Mouse (Mus musculus): ENCODE measurements around the gene Cd68. TPM values are rescaled to one million over a fixed set of nuclear protein-coding genes. Genes with fewer than 3 reads are reported as not detected.

Cd68 gene
- polyA plus RNA-seq, 1 experiment from 2014 or later: 17.4 TPM

DNA sequence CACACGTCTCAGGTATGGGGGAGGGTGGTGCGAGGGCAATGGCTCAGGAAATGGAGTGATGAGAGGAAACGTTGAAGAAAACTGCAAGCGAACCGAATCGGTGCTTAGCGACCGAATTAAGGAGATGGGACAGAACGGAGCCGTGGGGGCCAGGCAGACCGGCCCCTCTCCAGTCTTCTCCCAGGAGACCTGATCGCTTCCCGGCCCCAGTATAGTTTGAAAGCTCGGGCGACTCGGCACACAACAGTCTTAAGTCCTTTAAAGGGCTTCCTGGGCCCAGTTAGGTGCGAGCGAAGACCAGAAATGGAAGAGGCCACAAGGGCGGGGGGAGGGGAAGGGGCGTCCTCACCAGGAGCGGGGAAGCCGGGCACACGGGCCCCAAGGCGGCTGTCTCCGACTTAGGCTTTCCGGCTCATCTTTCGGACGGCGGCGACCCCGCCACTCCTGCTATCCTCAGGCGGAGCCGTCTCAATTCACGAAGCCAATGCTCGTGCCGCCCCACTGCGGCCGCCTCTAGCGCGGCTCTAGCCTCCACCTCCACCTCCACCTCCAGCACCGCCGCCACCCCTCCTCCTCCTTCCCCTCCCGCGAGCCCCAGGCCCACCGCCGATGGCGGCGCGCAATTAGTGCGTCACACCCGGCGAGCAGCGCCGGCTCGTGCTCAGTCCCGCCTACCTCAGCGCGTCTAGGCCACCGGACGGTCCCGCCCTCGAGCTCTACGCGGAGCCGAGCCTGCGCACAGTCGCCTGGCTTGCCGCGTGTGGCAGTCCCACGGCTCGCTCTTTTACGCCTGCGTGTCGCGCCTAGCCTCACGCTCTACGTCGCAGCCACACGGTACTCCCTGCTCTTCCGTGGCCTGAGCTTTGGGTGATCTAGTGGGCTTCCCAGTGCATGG lies 15.6 kb upstream of the Cd68 start, which contains the start of gene Senp3:
TSS of gene Senp3 (minus strand) at position 771 of the 895 bp plus-strand sequence.
- under 1% methylated on average over 77 of the region's 80 CpGs for WGBS (ENCODE audit: insufficient replicate concordance)
- H3K4me2 ChIP-seq: peak within 1 kb of the TSS; percentile 81
- no peaks in the 10 kb centered on the region for H3K9me3 ChIP-seq (replicated peaks)
- DNase-seq: peak; percentile 94
- peak within 1 kb of the TSS; percentile 92 for H3K27ac ChIP-seq
- no peaks in the 10 kb centered on the region for H3K27me3 ChIP-seq
- ATAC-seq (ENCODE audit: low read depth): peak; percentile 96
- H3K9ac ChIP-seq: peak within 1 kb of the TSS; percentile 89
- peak within 1 kb of the TSS; percentile 90 for H3K4me3 ChIP-seq (replicated peaks)
- H3K4me1 ChIP-seq (replicated peaks): peaks cover 51% of the 10 kb centered on the region
- peaks cover 36% of the 10 kb centered on the region for H3K36me3 ChIP-seq

DNA sequence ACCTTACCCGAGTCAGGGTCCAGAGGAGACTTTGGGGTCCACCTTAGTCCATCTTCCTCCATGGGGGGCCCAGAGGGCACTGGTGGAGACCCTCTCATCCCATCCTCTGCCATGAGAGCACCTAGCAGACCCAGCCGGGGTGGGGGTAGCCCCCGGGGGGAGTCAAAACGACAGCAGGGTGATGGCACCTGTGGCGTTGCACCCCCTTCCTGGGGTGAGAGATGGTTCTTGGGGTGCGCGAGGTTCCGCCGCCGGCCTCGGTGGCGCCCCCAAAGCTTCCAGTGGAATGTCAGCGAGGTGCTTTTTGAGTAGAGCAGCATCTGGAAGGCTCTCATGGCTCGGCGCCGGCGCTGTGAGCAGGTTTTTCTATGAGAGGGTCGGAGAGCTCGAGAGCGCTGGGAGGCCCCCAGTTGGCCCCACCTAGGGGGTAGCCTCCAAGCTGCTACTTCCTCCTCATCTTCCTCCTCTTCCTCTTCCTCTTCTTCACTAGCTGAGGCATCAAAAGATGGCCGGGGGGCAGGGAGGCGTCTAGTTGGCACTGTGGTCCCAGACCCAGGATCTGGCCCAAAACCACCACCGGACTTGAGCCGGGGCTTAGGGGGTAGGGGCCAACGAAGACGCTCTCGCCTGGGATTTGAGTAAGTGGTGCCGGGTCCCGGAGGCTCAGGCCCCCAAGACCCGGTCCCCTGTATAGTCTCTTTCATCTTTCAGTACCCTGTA lies 14.3 kb upstream of the Cd68 start:
- DNase-seq (no peak), ATAC-seq (ENCODE audit: low read depth) (no peak)
- Histone ChIP-seq H3K4me2 (peak overlapping the region; percentile 81), H3K4me3 (replicated peaks) (peak overlapping the region; percentile 90), H3K9ac (peak overlapping the region; percentile 89), H3K36me3 (peaks cover 49% of the 10 kb centered on the region), H3K27ac (peak overlapping the region; percentile 92; the same call in 1 of the 2 replicates), H3K4me1 (replicated peaks) (peaks cover 49% of the 10 kb centered on the region), H3K9me3 (replicated peaks) (no peaks in the 10 kb centered on the region), H3K27me3 (no peaks in the 10 kb centered on the region)
- whole genome bisulfite sequencing (ENCODE audit: insufficient replicate concordance): 84% methylated on average over 30 of the region's 30 CpGs

DNA sequence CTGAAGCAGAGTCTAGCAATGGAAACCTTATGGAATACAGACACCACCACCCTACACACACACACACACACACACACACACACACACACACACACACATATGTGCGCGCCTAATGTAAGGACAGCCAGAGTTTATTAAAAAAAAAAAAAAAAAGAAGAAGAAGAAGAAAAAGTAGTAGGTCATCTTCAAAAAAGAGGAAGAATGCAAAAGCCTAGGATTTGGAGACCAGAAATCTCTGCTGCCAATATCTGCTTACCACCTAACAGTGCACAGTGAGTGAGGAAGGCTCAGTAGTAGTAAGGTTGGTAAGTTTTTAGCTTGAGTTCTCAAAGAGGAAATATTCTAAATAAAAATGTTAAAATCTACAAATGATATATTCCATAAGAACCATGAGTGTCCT lies 13.2 kb upstream of the Cd68 start:
- 84% methylated on average over 2 of the region's 2 CpGs for WGBS (ENCODE audit: insufficient replicate concordance)
- Histone ChIP-seq H3K36me3 (peaks cover 60% of the 10 kb centered on the region), H3K9me3 (replicated peaks) (no peaks in the 10 kb centered on the region), H3K9ac (no peak overlapping the region), H3K4me2 (0 out of 2 replicates have a peak overlapping the region, but pooled peaks have one; percentile 1), H3K4me3 (replicated peaks) (no peak overlapping the region), H3K27me3 (no peaks in the 10 kb centered on the region), H3K4me1 (replicated peaks) (peaks cover 55% of the 10 kb centered on the region), H3K27ac (no peak overlapping the region)
- DNase-seq (no peak), ATAC-seq (ENCODE audit: low read depth) (no peak)

DNA sequence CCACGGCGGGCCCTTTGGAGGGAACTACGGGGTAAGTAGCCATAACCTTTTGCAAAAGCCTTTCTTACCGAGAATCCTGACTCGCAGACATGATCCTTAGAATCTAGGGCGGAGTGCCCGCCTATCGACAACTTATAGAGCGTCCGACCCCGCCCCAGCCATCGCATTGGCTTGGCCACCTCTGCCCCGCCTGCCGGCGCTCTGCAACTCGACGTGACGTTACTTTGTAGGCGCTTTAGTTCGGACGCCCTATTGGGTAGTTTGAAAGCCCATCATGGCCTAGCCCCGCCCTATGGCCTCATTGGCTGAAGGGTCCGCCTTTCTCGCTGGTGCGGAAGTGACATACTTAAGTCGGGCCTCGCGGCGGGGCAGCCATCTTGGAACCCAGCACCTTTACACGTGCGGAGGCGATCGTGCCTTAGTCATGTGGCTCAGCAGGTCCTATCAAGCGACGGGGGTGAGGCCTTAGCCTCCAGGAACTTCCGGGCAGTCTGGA lies 6.3 kb upstream of the Cd68 start, which contains the start of gene Eif4a1:
TSS of gene Eif4a1 (minus strand) at position 213 of the 496 bp plus-strand sequence.
- Histone ChIP-seq H3K9ac (peak within 1 kb of the TSS; percentile 98), H3K4me3 (replicated peaks) (peak within 1 kb of the TSS; percentile 91), H3K27ac (peak within 1 kb of the TSS; percentile 98), H3K27me3 (no peaks in the 10 kb centered on the region), H3K9me3 (replicated peaks) (no peaks in the 10 kb centered on the region), H3K36me3 (peaks cover 83% of the 10 kb centered on the region), H3K4me1 (replicated peaks) (peaks cover 63% of the 10 kb centered on the region), H3K4me2 (peak within 1 kb of the TSS; percentile 95)
- DNase-seq (peak; percentile 100), ATAC-seq (ENCODE audit: low read depth) (peak; percentile 95)
- under 1% methylated on average over 36 of the region's 36 CpGs for WGBS (ENCODE audit: insufficient replicate concordance)

DNA sequence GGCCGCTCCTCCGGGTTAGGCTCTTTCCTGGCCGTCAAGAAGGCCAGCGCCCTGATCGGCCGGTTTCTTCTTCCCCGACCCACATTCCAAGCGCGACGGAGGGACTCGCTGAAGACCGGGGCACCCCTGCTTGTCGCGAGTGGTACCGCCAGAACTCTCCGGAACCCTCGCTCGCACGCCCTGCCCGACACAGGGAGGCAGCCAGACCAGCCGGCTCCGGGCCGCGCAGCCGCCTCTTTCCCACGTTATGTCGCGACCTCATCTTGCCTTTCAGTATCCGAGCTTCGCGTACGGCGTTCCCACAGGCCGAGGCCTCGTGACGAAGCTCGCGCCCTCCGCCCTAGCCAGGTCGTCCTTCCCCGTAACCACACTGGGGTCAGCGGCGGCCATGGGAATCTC lies 5.8 kb upstream of the Cd68 start:
- H3K27ac ChIP-seq: peak overlapping the region; percentile 98
- H3K4me2 ChIP-seq: peak overlapping the region; percentile 95
- DNase-seq (no peak), ATAC-seq (ENCODE audit: low read depth) (no peak; the same call in 1 of the 2 replicates)
- H3K9ac ChIP-seq: peak overlapping the region; percentile 98
- H3K27me3 ChIP-seq: no peaks in the 10 kb centered on the region
- peak overlapping the region; percentile 91 for H3K4me3 ChIP-seq (replicated peaks)
- WGBS (ENCODE audit: insufficient replicate concordance): under 1% methylated on average over 43 of the region's 43 CpGs
- H3K4me1 ChIP-seq (replicated peaks): peaks cover 63% of the 10 kb centered on the region
- peaks cover 82% of the 10 kb centered on the region for H3K36me3 ChIP-seq
- H3K9me3 ChIP-seq (replicated peaks): no peaks in the 10 kb centered on the region

DNA sequence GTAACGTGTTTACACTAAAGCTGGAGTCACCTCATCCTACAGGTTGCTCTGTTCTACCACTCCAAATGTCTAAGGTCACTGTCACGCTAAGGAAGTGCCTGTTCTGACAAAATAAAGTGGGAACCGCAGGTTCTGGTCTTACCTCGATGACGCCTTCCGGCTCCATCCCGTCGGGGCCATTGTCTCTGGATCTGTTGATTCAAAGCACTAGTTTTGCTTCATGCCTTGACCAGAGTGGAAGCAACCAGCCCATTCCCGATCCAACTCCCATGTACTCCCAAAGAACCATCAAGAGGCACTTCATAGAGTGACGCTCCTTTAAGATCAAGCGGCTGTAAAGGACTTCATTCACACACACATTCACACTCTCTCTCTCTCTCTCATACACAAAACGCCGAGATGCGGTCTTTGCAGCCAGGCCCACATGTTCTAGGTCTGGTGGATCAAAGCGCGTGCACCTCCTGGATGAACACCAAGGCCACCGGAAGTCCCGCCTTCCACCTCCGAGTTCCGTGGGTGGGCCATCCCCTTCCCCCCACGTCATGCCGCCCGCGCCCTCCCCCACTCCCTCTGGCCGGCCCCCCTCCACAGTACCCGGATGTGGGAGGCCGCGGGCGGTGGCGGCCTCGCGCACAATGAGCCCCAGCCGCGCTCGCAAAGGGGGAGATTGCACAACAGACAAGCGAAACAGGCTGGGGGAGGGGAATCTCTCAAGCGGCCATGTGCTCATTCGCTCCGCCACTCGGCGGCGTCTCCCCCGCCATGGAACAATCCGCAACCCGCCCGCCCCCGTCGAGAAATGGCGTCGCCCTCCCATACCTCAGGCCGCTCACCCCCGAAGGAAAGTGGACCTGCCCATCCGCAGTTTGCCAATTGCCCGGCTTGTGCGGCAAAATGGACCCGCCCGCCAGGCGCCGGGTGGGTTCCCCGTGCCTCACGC lies 5.1 kb upstream of the Cd68 start:
- Histone ChIP-seq H3K27ac (peak overlapping the region; percentile 98), H3K4me1 (replicated peaks) (peaks cover 69% of the 10 kb centered on the region), H3K9me3 (replicated peaks) (no peaks in the 10 kb centered on the region), H3K4me3 (replicated peaks) (peak overlapping the region; percentile 91), H3K27me3 (no peaks in the 10 kb centered on the region), H3K9ac (peak overlapping the region; percentile 98), H3K4me2 (peak overlapping the region; percentile 95), H3K36me3 (peaks cover 82% of the 10 kb centered on the region)
- ATAC-seq (ENCODE audit: low read depth): peak; percentile 63
- peak; percentile 86 for DNase-seq
- WGBS (ENCODE audit: insufficient replicate concordance): under 1% methylated on average over 59 of the region's 61 CpGs

DNA sequence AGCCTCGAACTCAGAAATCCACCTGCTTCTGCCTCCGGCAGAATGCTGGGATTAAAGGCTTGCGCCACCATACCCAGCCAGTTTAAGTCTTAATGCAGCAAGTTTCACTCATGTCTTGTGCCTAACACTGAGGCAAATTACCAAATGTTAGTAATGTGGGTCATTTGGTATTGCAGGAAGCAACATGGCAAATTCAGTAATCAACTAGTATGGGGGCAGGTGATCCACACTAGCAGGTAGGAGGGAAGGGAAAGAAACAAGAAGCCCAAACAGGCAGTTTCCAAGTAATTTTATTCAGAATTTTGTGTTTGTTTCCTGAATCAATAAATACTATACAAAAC lies 682 bp upstream of the Cd68 start:
- no peaks in the 10 kb centered on the region for H3K27me3 ChIP-seq
- H3K27ac ChIP-seq: peak overlapping the region; percentile 96; the same call in 1 of the 2 replicates
- no peak overlapping the region for H3K4me3 ChIP-seq (replicated peaks)
- no peak overlapping the region for H3K4me2 ChIP-seq
- DNase-seq: no peak
- peaks cover 76% of the 10 kb centered on the region for H3K36me3 ChIP-seq
- WGBS (ENCODE audit: insufficient replicate concordance): 76% methylated on average over 3 of the region's 3 CpGs
- H3K4me1 ChIP-seq (replicated peaks): peaks cover 71% of the 10 kb centered on the region
- no peak overlapping the region for H3K9ac ChIP-seq
- ATAC-seq (ENCODE audit: low read depth): no peak
- H3K9me3 ChIP-seq (replicated peaks): no peaks in the 10 kb centered on the region

DNA sequence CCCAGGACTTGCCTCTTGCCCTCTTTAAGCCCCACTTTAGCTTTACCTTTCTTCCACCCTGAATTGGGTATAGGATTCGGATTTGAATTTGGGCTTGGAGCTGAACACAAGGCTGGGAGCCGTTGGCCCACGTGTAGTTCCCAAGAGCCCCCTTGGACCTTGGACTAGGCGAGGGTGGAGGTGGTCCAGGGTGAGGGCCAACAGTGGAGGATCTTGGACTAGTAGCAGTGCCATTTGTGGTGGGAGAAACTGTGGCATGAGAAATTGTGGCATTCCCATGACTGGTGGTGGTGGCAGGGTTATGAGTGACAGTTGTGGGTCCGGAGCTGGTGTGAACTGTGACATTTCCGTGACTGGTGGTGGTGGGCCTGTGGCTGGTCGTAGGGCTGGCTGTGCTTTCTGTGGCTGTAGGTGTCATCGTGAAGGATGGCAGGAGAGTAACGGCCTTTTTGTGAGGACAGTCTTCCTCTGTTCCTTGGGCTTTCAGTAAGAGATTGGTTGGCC lies 444 bp downstream of the Cd68 start:
- ATAC-seq (ENCODE audit: low read depth) (no peak), DNase-seq (no peak)
- WGBS (ENCODE audit: insufficient replicate concordance): 64% methylated on average over 9 of the region's 9 CpGs
- H3K36me3 ChIP-seq: peaks cover 71% of the 10 kb centered on the region
- no peaks in the 10 kb centered on the region for H3K27me3 ChIP-seq
- H3K4me1 ChIP-seq (replicated peaks): peaks cover 77% of the 10 kb centered on the region
- H3K4me3 ChIP-seq (replicated peaks): 0 out of 2 replicates have a peak overlapping the region, but pooled peaks have one; percentile 0
- H3K9me3 ChIP-seq (replicated peaks): no peaks in the 10 kb centered on the region
- 0 out of 2 replicates have a peak overlapping the region, but pooled peaks have one; percentile 13 for H3K4me2 ChIP-seq
- H3K27ac ChIP-seq: peak overlapping the region; percentile 96
- no peak overlapping the region for H3K9ac ChIP-seq

DNA sequence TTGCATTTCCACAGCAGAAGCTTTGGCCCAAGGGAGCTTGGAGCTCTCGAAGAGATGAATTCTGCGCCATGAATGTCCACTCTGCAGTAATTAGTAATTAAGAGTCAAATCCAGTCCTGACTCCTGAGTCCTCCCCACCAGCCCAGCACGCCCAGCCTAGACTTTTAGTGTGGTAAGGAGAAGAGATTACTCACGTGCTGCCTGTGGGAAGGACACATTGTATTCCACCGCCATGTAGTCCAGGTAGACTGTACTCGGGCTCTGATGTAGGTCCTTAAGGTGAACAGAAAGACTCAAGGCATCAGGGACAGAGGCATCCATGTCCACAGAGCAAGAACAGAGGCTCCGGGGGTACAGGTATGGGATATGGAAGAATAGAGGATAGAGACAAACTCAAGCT lies 1.1 kb downstream of the Cd68 start:
- Histone ChIP-seq H3K9ac (no peak overlapping the region), H3K4me1 (replicated peaks) (peaks cover 77% of the 10 kb centered on the region), H3K36me3 (peaks cover 66% of the 10 kb centered on the region), H3K4me2 (0 out of 2 replicates have a peak overlapping the region, but pooled peaks have one; percentile 13), H3K9me3 (replicated peaks) (no peaks in the 10 kb centered on the region), H3K4me3 (replicated peaks) (no peak overlapping the region), H3K27me3 (no peaks in the 10 kb centered on the region), H3K27ac (peak overlapping the region; percentile 96; the same call in 1 of the 2 replicates)
- WGBS (ENCODE audit: insufficient replicate concordance): 87% methylated on average over 7 of the region's 7 CpGs
- no peak for DNase-seq
- no peak for ATAC-seq (ENCODE audit: low read depth)

DNA sequence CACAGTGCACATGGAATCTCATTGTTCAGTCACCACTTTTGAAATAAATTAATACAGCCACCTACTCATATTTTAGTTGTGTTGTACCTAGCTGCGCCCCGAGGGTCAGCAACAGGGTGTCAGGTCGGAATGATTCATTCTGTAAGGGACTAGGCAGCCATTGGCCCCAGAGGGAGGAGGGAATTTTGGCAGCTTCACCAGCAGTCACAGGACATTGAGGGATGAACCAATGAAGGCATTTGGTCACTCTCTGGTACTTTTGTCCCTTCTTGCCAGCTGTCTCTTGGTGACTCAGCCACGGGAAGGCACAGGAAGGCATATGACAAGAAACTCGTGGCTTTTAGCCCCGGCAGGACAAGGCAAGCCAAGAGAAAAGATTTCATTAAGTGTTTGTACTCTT lies 2.2 kb downstream of the Cd68 start:
- WGBS (ENCODE audit: insufficient replicate concordance): 69% methylated on average over 6 of the region's 6 CpGs
- Histone ChIP-seq H3K36me3 (peaks cover 64% of the 10 kb centered on the region), H3K9ac (peak overlapping the region; percentile 79), H3K4me3 (replicated peaks) (peak overlapping the region; percentile 68; the same call in 1 of the 2 replicates), H3K4me1 (replicated peaks) (peaks cover 66% of the 10 kb centered on the region), H3K27ac (peak overlapping the region; percentile 96), H3K27me3 (no peaks in the 10 kb centered on the region), H3K9me3 (replicated peaks) (no peaks in the 10 kb centered on the region), H3K4me2 (peak overlapping the region; percentile 84)
- no peak for DNase-seq
- no peak for ATAC-seq (ENCODE audit: low read depth)
